Mouse (Mus musculus): ENCODE measurements around the gene Phf23. TPM values are rescaled to one million over a fixed set of nuclear protein-coding genes. Genes with fewer than 3 reads are reported as not detected.

Phf23 gene
- polyA plus RNA-seq (2021; fragmentation: Nextera tagmentation) = 9.2 and 18.6 TPM in 2 replicates
- long read RNA-seq, experiment 1, transcript Phf23-202 (5 exons, 1,706 nt) = minor isoform, 9 of 101 reads
- long read RNA-seq, experiment 1, transcript Phf23-201 (5 exons, 2,006 nt) = major isoform, 51 of 101 reads
- long read RNA-seq, experiment 1, partial matches to known transcripts = 4 of 101 reads
- long read RNA-seq, experiment 1, other reads (novel, unspliced or antisense) = 29 of 101 reads
- long read RNA-seq, experiment 2, partial matches to known transcripts = 8 of 15 reads
- long read RNA-seq, experiment 2, other reads (novel, unspliced or antisense) = 1 of 15 reads

GRCm38 (mm10) chr11:69995391-69995960, at the start of gene Phf23:
TSS of gene Phf23 (plus strand) at chr11:69995777.

GRCm38 (mm10) chr11:69948066-69948762, 47.4 kb upstream of the Phf23 start, which contains the start of gene Slc2a4:
TSS of gene Slc2a4 (minus strand) at chr11:69948188.

GRCm38 (mm10) chr11:69964650-69965270, 30.8 kb upstream of the Phf23 start, which contains the start of gene Cldn7:
TSS of gene Cldn7 (plus strand) at chr11:69964779.

GRCm38 (mm10) chr11:69981141-69981762, 14.3 kb upstream of the Phf23 start, which contains the start of gene Ctdnep1:
TSS of gene Ctdnep1 (plus strand) at chr11:69981156.

GRCm38 (mm10) chr11:69982225-69982624, 13.4 kb upstream of the Phf23 start, which contains the start of gene Elp5:
TSS of gene Elp5 (minus strand) at chr11:69982517.

GRCm38 (mm10) chr11:69990850-69991691, 4.5 kb upstream of the Phf23 start, which contains the start of gene Gabarap:
TSS of gene Gabarap (plus strand) at chr11:69991143.

GRCm38 (mm10) chr11:70000396-70000898, 4.9 kb downstream of the Phf23 start, which contains the start of gene Dvl2:
TSS of gene Dvl2 (plus strand) at chr11:70000595.

GRCm38 (mm10) chr11:70014880-70015558, 19.4 kb downstream of the Phf23 start, which contains the start of gene Acadvl:
TSS of gene Acadvl (minus strand) at chr11:70015411.

GRCm38 (mm10) chr11:70016669-70017068, 21.1 kb downstream of the Phf23 start, which contains the start of gene Dlg4:
TSS of gene Dlg4 (plus strand) at chr11:70016942.

Other genes starting within 250 kb of the Phf23 start
- 3.9 and 7.0 TPM in 2 replicates for gene Polr2a, start 237.1 kb upstream of the Phf23 start, polyA plus RNA-seq (2021; fragmentation: Nextera tagmentation)
- gene Slc35g3, start 233.8 kb upstream of the Phf23 start, polyA plus RNA-seq (2021; fragmentation: Nextera tagmentation) = not detected in 2 replicates
- gene Zbtb4, start 229.9 kb upstream of the Phf23 start, polyA plus RNA-seq (2021; fragmentation: Nextera tagmentation) = 6.7 and 9.8 TPM in 2 replicates
- 0.17 and 0.19 TPM in 2 replicates for gene Chrnb1, start 199.8 kb upstream of the Phf23 start, polyA plus RNA-seq (2021; fragmentation: Nextera tagmentation)
- 2.3 and 2.7 TPM in 2 replicates for gene Fgf11, start 193.9 kb upstream of the Phf23 start, polyA plus RNA-seq (2021; fragmentation: Nextera tagmentation)
- 0.39 and 0.40 TPM in 2 replicates for gene Tmem102, start 190.2 kb upstream of the Phf23 start, polyA plus RNA-seq (2021; fragmentation: Nextera tagmentation)
- gene Gm39566, start 180.5 kb upstream of the Phf23 start, polyA plus RNA-seq (2021; fragmentation: Nextera tagmentation) = not detected in 2 replicates
- not detected in 2 replicates for gene Spem2, start 177.3 kb upstream of the Phf23 start, polyA plus RNA-seq (2021; fragmentation: Nextera tagmentation)
- gene Spem1, start 173.6 kb upstream of the Phf23 start, polyA plus RNA-seq (2021; fragmentation: Nextera tagmentation) = not detected in 2 replicates
- 12.4 and 16.8 TPM in 2 replicates for gene Nlgn2, start 158.0 kb upstream of the Phf23 start, polyA plus RNA-seq (2021; fragmentation: Nextera tagmentation)
- gene Tmem256, start 157.3 kb upstream of the Phf23 start, polyA plus RNA-seq (2021; fragmentation: Nextera tagmentation) = 510 and 573 TPM in 2 replicates
- 4.0 and 11.7 TPM in 2 replicates for gene Plscr3, start 149.4 kb upstream of the Phf23 start, polyA plus RNA-seq (2021; fragmentation: Nextera tagmentation)
- 0.08 TPM in 1 of 2 replicates, not detected in the other for gene Tnk1, start 137.0 kb upstream of the Phf23 start, polyA plus RNA-seq (2021; fragmentation: Nextera tagmentation)
- not detected in 2 replicates for gene Tmem95, start 117.8 kb upstream of the Phf23 start, polyA plus RNA-seq (2021; fragmentation: Nextera tagmentation)
- gene Kctd11, start 114.4 kb upstream of the Phf23 start, polyA plus RNA-seq (2021; fragmentation: Nextera tagmentation) = 0.42 and 0.43 TPM in 2 replicates
- not detected in 2 replicates for gene Acap1, start 100.2 kb upstream of the Phf23 start, polyA plus RNA-seq (2021; fragmentation: Nextera tagmentation)
- gene 2810408A11Rik, start 94.8 kb upstream of the Phf23 start, polyA plus RNA-seq (2021; fragmentation: Nextera tagmentation) = 0.20 and 0.37 TPM in 2 replicates
- 8.7 and 12.8 TPM in 2 replicates for gene Neurl4, start 94.7 kb upstream of the Phf23 start, polyA plus RNA-seq (2021; fragmentation: Nextera tagmentation)
- 19.7 and 23.9 TPM in 2 replicates for gene Gps2, start 81.9 kb upstream of the Phf23 start, polyA plus RNA-seq (2021; fragmentation: Nextera tagmentation)
- gene Eif5a, start 73.8 kb upstream of the Phf23 start, polyA plus RNA-seq (2021; fragmentation: Nextera tagmentation) = 765 and 797 TPM in 2 replicates
- 0.92 TPM in 1 of 2 replicates, not detected in the other for gene Ybx2, start 60.0 kb upstream of the Phf23 start, polyA plus RNA-seq (2021; fragmentation: Nextera tagmentation)
- 0.61 and 0.64 TPM in 2 replicates for gene Slc2a4, start 47.6 kb upstream of the Phf23 start, polyA plus RNA-seq (2021; fragmentation: Nextera tagmentation)
- not detected in 2 replicates for gene Cldn7, start 31.0 kb upstream of the Phf23 start, polyA plus RNA-seq (2021; fragmentation: Nextera tagmentation)
- 16.4 and 21.9 TPM in 2 replicates for gene Ctdnep1, start 14.6 kb upstream of the Phf23 start, polyA plus RNA-seq (2021; fragmentation: Nextera tagmentation)
- gene Elp5, start 13.3 kb upstream of the Phf23 start, polyA plus RNA-seq (2021; fragmentation: Nextera tagmentation) = 112 and 113 TPM in 2 replicates
- 291 and 457 TPM in 2 replicates for gene Gabarap, start 4.6 kb upstream of the Phf23 start, polyA plus RNA-seq (2021; fragmentation: Nextera tagmentation)
- 1.6 and 4.0 TPM in 2 replicates for gene Dvl2, start 4.8 kb downstream of the Phf23 start, polyA plus RNA-seq (2021; fragmentation: Nextera tagmentation)
- 40.5 and 55.2 TPM in 2 replicates for gene Acadvl, start 19.6 kb downstream of the Phf23 start, polyA plus RNA-seq (2021; fragmentation: Nextera tagmentation)
- 50.8 and 69.9 TPM in 2 replicates for gene Dlg4, start 21.2 kb downstream of the Phf23 start, polyA plus RNA-seq (2021; fragmentation: Nextera tagmentation)
- gene Asgr1, start 58.3 kb downstream of the Phf23 start, polyA plus RNA-seq (2021; fragmentation: Nextera tagmentation) = 3.1 and 3.3 TPM in 2 replicates
- not detected in 2 replicates for gene Asgr2, start 96.9 kb downstream of the Phf23 start, polyA plus RNA-seq (2021; fragmentation: Nextera tagmentation)
- gene Mgl2, start 134.6 kb downstream of the Phf23 start, polyA plus RNA-seq (2021; fragmentation: Nextera tagmentation) = 0.83 and 1.4 TPM in 2 replicates
- 1.9 and 2.1 TPM in 2 replicates for gene Clec10a, start 160.4 kb downstream of the Phf23 start, polyA plus RNA-seq (2021; fragmentation: Nextera tagmentation)
- gene Slc16a11, start 217.0 kb downstream of the Phf23 start, polyA plus RNA-seq (2021; fragmentation: Nextera tagmentation) = 5.1 and 9.8 TPM in 2 replicates
- 1.9 and 2.8 TPM in 2 replicates for gene Slc16a13, start 225.3 kb downstream of the Phf23 start, polyA plus RNA-seq (2021; fragmentation: Nextera tagmentation)
- gene Bcl6b, start 234.0 kb downstream of the Phf23 start, polyA plus RNA-seq (2021; fragmentation: Nextera tagmentation) = 0.37 and 0.53 TPM in 2 replicates
- gene 0610010K14Rik, start 242.1 kb downstream of the Phf23 start, polyA plus RNA-seq (2021; fragmentation: Nextera tagmentation) = 64.6 and 93.6 TPM in 2 replicates
- 13.1 and 15.1 TPM in 2 replicates for gene Gm21988, start 244.1 kb downstream of the Phf23 start, polyA plus RNA-seq (2021; fragmentation: Nextera tagmentation)
- gene Rnasek, start 244.1 kb downstream of the Phf23 start, polyA plus RNA-seq (2021; fragmentation: Nextera tagmentation) = 793 and 899 TPM in 2 replicates